Mouse (Mus musculus): ENCODE data around the gene Wdr1. TPM values are rescaled to one million over a fixed set of nuclear protein-coding genes. Genes with fewer than 3 reads are reported as not detected.
"Not testable (repeated sequence)": the region's sequence is repeated elsewhere in the genome, so short reads cannot be mapped to it uniquely, and the experiment has no call there.

Gene Wdr1
- total and polyA plus RNA-seq, 3 experiments, result 108 to 173 (median 142) TPM

GRCm38 (mm10) chr5:38479545-38479907 is 83.5 kb downstream of the Wdr1 start:
- dilution Hi-C loops (cut with MboI; ENCODE audit: extremely low pct_ligation_motif_present, extremely low pct_unique_long_range_greater_than_20kb, low sequenced_read_pairs); H3K27me3 ChIP-seq (replicated peaks); in situ Hi-C loops (cut with MboI; ENCODE audit: low pct_ligation_motif_present, low pct_unique_long_range_greater_than_20kb, low sequenced_read_pairs); H3K27ac ChIP-seq (ENCODE audit: insufficient read depth, low read depth); H3K79me2 ChIP-seq (replicated peaks; ENCODE audit: control insufficient read depth, extremely low read depth, insufficient read depth, poor library complexity, severe bottlenecking); DNase-seq (ENCODE audit: extremely low read depth): not testable (repeated sequence)
- Histone ChIP-seq H3K4me2 (ENCODE audit: insufficient read depth, low read depth, poor library complexity, severe bottlenecking) (peak overlapping the region; percentile 41), H3K9ac (ENCODE audit: insufficient read depth, low read depth) (peak overlapping the region; percentile 75), H3K9me3 (replicated peaks; ENCODE audit: low read length) (peaks cover 11% of the 10 kb centered on the region), H3K4me1 (ENCODE audit: control insufficient read depth in 1 of 2, insufficient read depth in 2 of 2) (peaks cover 3 to 22% of the 10 kb centered on the region in 2 experiments), H3K36me3 (replicated peaks in 1 of 2; ENCODE audit: control insufficient read depth in 1 of 2, insufficient read depth in 1 of 2, low read length in 1 of 2) (peaks cover 4 to 25% of the 10 kb centered on the region in 2 experiments), H3K4me3 (replicated peaks in 1 of 3; ENCODE audit: low read depth in 2 of 3, low read length in 2 of 3, poor library complexity in 1 of 3) (peak overlapping the region; percentile 59 to 70 (median 67))

DNA sequence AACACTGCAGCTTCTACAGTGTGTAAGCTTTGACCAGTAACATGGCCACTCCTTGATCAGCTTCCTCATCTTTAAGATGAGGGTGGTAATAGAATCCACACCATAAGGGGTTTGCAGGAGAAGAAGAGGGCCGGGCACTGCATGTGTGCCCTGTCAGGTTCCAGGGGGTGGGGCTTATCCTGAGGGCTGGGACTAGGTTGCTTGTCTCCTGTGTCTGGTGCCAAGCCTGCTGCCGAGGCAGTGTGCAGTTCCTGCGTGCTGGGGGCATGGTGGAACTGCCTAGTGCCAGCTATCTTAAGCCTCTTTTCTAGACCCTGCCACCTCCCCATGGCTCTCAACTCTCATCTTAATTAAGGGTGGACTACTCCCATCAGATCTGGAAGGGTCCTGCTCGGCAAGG is 84.0 kb downstream of the Wdr1 start:
- Histone ChIP-seq H3K27me3 (replicated peaks) (no peaks in the 10 kb centered on the region), H3K9me3 (replicated peaks; ENCODE audit: low read length) (peaks cover 11% of the 10 kb centered on the region), H3K4me2 (ENCODE audit: insufficient read depth, low read depth, poor library complexity, severe bottlenecking) (peak overlapping the region; percentile 41), H3K4me3 (replicated peaks in 1 of 3; ENCODE audit: low read depth in 2 of 3, low read length in 2 of 3, poor library complexity in 1 of 3) (peak overlapping the region in 2 of 3 experiments; percentile 3 to 40), H3K36me3 (replicated peaks in 1 of 2; ENCODE audit: control insufficient read depth in 1 of 2, insufficient read depth in 1 of 2, low read length in 1 of 2) (peaks cover 4 to 25% of the 10 kb centered on the region in 2 experiments), H3K4me1 (ENCODE audit: control insufficient read depth in 1 of 2, insufficient read depth in 2 of 2) (peaks cover 3 to 22% of the 10 kb centered on the region in 2 experiments), H3K27ac (ENCODE audit: insufficient read depth, low read depth) (no peak overlapping the region), H3K79me2 (replicated peaks; ENCODE audit: control insufficient read depth, extremely low read depth, insufficient read depth, poor library complexity, severe bottlenecking) (no peaks in the 10 kb centered on the region), H3K9ac (ENCODE audit: insufficient read depth, low read depth) (no peak overlapping the region; the same call in 1 of the 2 replicates)
- in situ Hi-C loops (cut with MboI; ENCODE audit: low pct_ligation_motif_present, low pct_unique_long_range_greater_than_20kb, low sequenced_read_pairs) (no loop called here), dilution Hi-C loops (cut with MboI; ENCODE audit: extremely low pct_ligation_motif_present, extremely low pct_unique_long_range_greater_than_20kb, low sequenced_read_pairs) (no loop called here)
- peak; percentile 27 for DNase-seq (ENCODE audit: extremely low read depth)
- TF ChIP-seq NELFE (IDR thresholded peaks at IDR 0.05; ENCODE audit: low read depth, low read length), result no peak
- TF ChIP-seq ZC3H11A (IDR thresholded peaks at IDR 0.05; ENCODE audit: low read depth, low read length), result no peak
- no peak for TF ChIP-seq ZMIZ1 (IDR thresholded peaks at IDR 0.05; ENCODE audit: low read depth, low read length)
- no peak for TF ChIP-seq MEF2A (IDR thresholded peaks at IDR 0.05; ENCODE audit: borderline replicate concordance, low read depth, low read length)

DNA sequence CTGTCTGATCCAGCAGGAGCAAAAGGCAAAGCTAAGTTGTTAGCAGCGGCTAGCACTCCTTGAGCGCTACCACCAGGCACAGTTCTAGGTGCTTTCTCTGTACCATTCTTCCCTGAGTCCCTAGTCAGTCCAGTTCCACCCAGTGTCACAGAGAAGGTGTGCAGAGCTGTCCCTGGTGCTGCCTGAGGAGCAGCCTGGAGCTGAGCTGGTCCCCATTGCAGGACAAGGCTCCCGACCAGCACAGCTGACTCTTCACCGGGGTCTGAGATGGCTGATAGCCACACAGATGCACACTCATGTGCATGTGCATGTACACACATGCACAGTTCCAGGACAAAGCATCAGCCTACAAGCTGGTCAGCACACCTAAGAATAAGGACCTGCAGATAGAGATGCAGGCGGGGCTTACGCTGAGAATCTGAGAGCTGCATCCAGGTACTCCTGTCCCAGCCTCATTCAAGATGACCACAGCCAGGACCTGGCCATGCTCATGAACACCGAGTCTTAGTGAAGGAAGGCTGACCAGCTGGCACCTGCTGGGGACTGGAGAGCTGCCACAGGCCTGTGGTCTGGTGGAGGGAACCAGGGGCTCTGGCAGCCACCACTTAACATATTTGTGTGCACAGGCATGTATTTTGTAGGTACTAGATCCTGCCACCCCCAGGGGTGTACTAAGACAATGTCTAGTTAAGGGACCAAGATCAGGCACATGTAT is 85.1 kb downstream of the Wdr1 start:
- no peak for DNase-seq (ENCODE audit: extremely low read depth)
- Histone ChIP-seq H3K79me2 (replicated peaks; ENCODE audit: control insufficient read depth, extremely low read depth, insufficient read depth, poor library complexity, severe bottlenecking) (no peaks in the 10 kb centered on the region), H3K4me1 (ENCODE audit: control insufficient read depth in 1 of 2, insufficient read depth in 2 of 2) (peaks cover 3 to 13% of the 10 kb centered on the region in 2 experiments), H3K9me3 (replicated peaks; ENCODE audit: low read length) (peaks cover 11% of the 10 kb centered on the region), H3K36me3 (replicated peaks in 1 of 2; ENCODE audit: control insufficient read depth in 1 of 2, insufficient read depth in 1 of 2, low read length in 1 of 2) (peaks cover 4 to 25% of the 10 kb centered on the region in 2 experiments), H3K9ac (ENCODE audit: insufficient read depth, low read depth) (no peak overlapping the region), H3K4me3 (replicated peaks in 1 of 3; ENCODE audit: low read depth in 2 of 3, low read length in 2 of 3, poor library complexity in 1 of 3) (no peak overlapping the region), H3K27me3 (replicated peaks) (no peaks in the 10 kb centered on the region), H3K4me2 (ENCODE audit: insufficient read depth, low read depth, poor library complexity, severe bottlenecking) (no peak overlapping the region), H3K27ac (ENCODE audit: insufficient read depth, low read depth) (no peak overlapping the region)
- no peak for TF ChIP-seq ZNF384 (IDR thresholded peaks at IDR 0.05; ENCODE audit: low read depth, low read length)
- TF ChIP-seq USF1 (IDR thresholded peaks at IDR 0.05; ENCODE audit: low read depth, low read length), result no peak
- no peak for TF ChIP-seq ELF1 (IDR thresholded peaks at IDR 0.05; ENCODE audit: low read depth, low read length)
- dilution Hi-C loops (cut with MboI; ENCODE audit: extremely low pct_ligation_motif_present, extremely low pct_unique_long_range_greater_than_20kb, low sequenced_read_pairs), result no loop called here
- in situ Hi-C loops (cut with MboI; ENCODE audit: low pct_ligation_motif_present, low pct_unique_long_range_greater_than_20kb, low sequenced_read_pairs), result no loop called here
